Mouse (Mus musculus): ENCODE results near the gene Arhgap31. TPM values are rescaled to one million over a fixed set of nuclear protein-coding genes. Genes with fewer than 3 reads are reported as not detected.

Arhgap31 gene
- polyA plus RNA-seq, 1 experiment from 2014 or later, result 23.9 TPM

DNA sequence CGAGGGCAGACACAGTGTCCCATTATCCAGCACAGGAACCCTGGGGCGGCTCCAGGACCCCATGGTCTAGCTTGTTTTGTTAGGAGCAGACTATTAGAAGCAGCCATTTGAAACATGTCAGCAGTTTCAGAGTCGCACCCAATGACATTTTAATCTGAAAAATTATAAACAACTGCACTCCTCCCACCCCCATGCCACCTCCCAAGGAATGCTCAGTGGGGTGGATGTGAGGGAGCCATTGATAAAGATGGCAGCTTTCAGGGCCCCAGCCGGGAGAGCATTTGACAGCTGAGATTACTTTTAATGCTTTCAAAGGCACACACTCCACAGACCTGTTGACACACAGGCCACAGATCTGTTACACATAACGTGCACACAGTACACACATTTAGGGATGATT, 40.7 kb downstream of the Arhgap31 start:
- Histone ChIP-seq H3K27ac (ENCODE audit: low read length) (no peak overlapping the region), H3K27me3 (ENCODE audit: control insufficient read depth, insufficient read depth, low read depth, low read length) (no peaks in the 10 kb centered on the region), H3K4me1 (replicated peaks; ENCODE audit: control insufficient read depth, insufficient read depth, low read length) (peaks cover 11% of the 10 kb centered on the region), H3K36me3 (ENCODE audit: control insufficient read depth, insufficient read depth, low read length) (0 out of 2 replicates have a peak, but pooled peaks cover 2% of the 10 kb centered on the region), H3K4me2 (ENCODE audit: low read depth, low read length) (no peak overlapping the region), H3K9me3 (ENCODE audit: control insufficient read depth, low read length) (no peaks in the 10 kb centered on the region), H3K4me3 (ENCODE audit: low read length) (no peak overlapping the region), H3K9ac (ENCODE audit: low read length) (no peak overlapping the region)
- ATAC-seq (ENCODE audit: low read depth), result peak; percentile 52
- WGBS, result 39% methylated on average over 5 of the region's 5 CpGs

DNA sequence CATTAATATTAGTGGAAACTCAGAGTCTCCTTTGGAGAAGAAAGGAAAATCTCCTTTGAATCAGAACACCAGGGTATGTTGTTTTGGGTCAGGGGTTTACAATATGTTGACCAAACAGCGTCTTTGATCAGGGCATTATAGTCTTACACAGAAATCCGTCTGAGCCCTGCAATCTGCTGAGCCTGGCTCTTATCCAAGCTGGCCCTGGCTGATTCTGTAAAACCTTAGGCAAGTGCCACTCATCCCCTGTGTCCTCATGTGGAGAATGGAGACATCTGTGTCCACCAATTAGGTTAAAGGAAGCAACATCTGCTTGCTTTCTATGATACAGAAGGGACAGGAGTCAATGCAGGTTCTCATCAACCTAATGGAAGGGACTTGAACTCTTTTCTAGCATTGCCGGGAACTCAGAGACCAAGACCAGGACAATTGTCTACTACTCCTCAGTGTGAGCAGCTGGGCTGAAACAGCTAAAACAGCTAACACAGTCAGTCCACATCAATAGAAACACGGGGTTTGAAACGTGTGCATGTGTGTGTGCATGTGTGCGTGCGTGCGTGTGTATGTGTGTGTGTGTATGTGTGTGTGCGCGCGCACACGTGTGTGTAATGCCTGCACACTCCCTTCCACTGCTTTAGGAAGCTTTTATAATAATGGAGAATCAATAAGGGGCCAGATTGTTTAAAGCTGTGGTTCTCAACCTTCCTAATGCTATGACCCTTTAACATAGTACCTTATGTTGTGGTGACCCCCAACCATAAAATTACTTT, 42.3 kb downstream of the Arhgap31 start:
- Histone ChIP-seq H3K27me3 (ENCODE audit: control insufficient read depth, insufficient read depth, low read depth, low read length) (no peaks in the 10 kb centered on the region), H3K4me2 (ENCODE audit: low read depth, low read length) (no peak overlapping the region), H3K4me3 (ENCODE audit: low read length) (no peak overlapping the region), H3K9ac (ENCODE audit: low read length) (no peak overlapping the region), H3K27ac (ENCODE audit: low read length) (no peak overlapping the region), H3K9me3 (ENCODE audit: control insufficient read depth, low read length) (no peaks in the 10 kb centered on the region), H3K4me1 (replicated peaks; ENCODE audit: control insufficient read depth, insufficient read depth, low read length) (peaks cover 16% of the 10 kb centered on the region), H3K36me3 (ENCODE audit: control insufficient read depth, insufficient read depth, low read length) (0 out of 2 replicates have a peak, but pooled peaks cover 2% of the 10 kb centered on the region)
- WGBS, result 86% methylated on average over 12 of the region's 12 CpGs
- ATAC-seq (ENCODE audit: low read depth), result no peak

DNA sequence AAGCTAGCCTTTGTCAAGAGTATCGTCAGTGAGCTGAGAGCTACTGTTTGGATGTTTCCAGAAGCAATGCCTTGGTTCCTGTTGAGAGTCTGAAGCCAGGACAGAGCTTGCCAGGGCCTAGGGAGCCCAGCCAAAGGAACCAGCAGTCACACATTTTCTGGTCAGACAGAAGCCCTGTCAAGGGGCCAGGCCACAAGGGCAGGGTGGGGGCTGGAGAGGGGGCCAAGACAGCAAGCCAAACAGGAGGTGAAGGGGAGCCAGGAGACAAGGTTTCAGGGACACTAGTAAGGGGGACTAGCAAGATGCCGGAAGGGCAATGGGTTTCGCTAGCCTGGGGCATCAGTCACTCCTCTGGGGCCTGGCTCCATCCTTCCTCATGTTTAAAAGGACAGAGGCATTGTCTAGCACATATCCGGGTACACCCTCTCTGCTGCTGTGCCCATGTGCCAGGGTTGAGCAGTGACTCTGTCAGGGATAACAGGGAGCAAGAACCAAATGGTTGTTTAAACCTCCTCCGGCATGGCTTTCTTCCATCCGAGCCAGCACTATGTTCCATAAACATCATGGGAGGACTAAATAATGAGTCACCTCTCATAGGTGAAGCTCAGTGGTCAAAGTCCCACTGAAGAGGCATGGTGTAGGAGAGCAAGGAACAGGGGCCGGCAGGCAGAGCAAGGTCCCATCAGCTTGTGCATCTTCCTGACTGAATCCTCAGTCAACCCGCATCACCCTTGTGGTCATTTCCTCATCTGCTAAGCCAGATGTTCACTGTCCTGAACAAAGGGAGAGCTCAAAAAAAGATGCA, 44.0 kb downstream of the Arhgap31 start:
- no peak overlapping the region for H3K4me2 ChIP-seq (ENCODE audit: low read depth, low read length)
- H3K36me3 ChIP-seq (ENCODE audit: control insufficient read depth, insufficient read depth, low read length), result 0 out of 2 replicates have a peak, but pooled peaks cover 2% of the 10 kb centered on the region
- H3K27me3 ChIP-seq (ENCODE audit: control insufficient read depth, insufficient read depth, low read depth, low read length), result no peaks in the 10 kb centered on the region
- H3K27ac ChIP-seq (ENCODE audit: low read length), result no peak overlapping the region
- H3K9me3 ChIP-seq (ENCODE audit: control insufficient read depth, low read length), result no peaks in the 10 kb centered on the region
- 76% methylated on average over 8 of the region's 8 CpGs for WGBS
- 0 out of 2 replicates have a peak, but pooled peaks have one; percentile 30 for ATAC-seq (ENCODE audit: low read depth)
- H3K9ac ChIP-seq (ENCODE audit: low read length), result no peak overlapping the region
- H3K4me1 ChIP-seq (replicated peaks; ENCODE audit: control insufficient read depth, insufficient read depth, low read length), result peaks cover 16% of the 10 kb centered on the region
- H3K4me3 ChIP-seq (ENCODE audit: low read length), result no peak overlapping the region

DNA sequence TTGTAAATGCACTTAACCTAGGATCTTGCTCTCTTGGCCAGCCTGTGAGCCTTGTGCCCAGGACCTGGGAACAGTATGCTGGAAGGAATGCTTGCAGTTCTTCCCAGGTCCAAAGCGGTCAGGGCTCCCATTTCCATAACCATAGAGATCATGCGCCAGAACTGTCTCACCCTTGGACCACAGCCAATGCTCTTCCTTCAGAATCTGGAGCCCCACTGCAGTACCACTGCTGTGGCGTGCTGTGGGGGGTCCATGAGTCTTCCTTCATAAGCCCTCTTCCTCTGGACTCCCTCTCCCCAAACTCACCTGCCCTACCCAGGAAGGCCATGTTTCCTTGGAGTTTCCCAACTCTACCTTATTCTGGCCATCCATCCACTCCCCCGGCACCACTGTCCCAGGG, 46.6 kb downstream of the Arhgap31 start:
- H3K9me3 ChIP-seq (ENCODE audit: control insufficient read depth, low read length), result no peaks in the 10 kb centered on the region
- no peak overlapping the region for H3K9ac ChIP-seq (ENCODE audit: low read length)
- no peak overlapping the region for H3K4me3 ChIP-seq (ENCODE audit: low read length)
- peaks cover 12% of the 10 kb centered on the region for H3K4me1 ChIP-seq (replicated peaks; ENCODE audit: control insufficient read depth, insufficient read depth, low read length)
- H3K36me3 ChIP-seq (ENCODE audit: control insufficient read depth, insufficient read depth, low read length), result no peaks in the 10 kb centered on the region
- H3K4me2 ChIP-seq (ENCODE audit: low read depth, low read length), result no peak overlapping the region
- WGBS, result 75% methylated on average over 4 of the region's 4 CpGs
- H3K27me3 ChIP-seq (ENCODE audit: control insufficient read depth, insufficient read depth, low read depth, low read length), result no peaks in the 10 kb centered on the region
- ATAC-seq (ENCODE audit: low read depth), result no peak
- H3K27ac ChIP-seq (ENCODE audit: low read length), result no peak overlapping the region

DNA sequence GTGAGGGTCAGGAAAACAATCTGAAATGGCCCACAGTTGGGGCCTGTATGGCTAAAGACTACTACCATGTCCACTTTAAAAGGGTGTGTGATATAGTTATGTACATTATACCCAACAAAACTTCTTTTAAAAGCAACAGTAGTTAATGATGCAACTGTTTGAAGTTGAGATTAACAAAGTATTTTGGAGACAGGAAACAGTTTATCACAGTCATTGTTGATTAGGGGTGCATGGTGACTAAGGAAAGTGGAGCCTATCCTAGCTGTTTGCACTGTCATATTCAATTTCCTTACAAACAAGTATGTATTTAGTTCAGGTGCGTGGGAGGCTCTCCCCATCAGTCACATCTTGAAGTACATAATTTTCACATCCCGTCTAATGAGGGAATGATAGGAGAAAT, 47.1 kb downstream of the Arhgap31 start:
- H3K9me3 ChIP-seq (ENCODE audit: control insufficient read depth, low read length), result no peaks in the 10 kb centered on the region
- no peak overlapping the region for H3K4me2 ChIP-seq (ENCODE audit: low read depth, low read length)
- WGBS, result 84% methylated on average over 2 of the region's 2 CpGs
- no peak for ATAC-seq (ENCODE audit: low read depth)
- no peak overlapping the region for H3K4me3 ChIP-seq (ENCODE audit: low read length)
- H3K4me1 ChIP-seq (replicated peaks; ENCODE audit: control insufficient read depth, insufficient read depth, low read length), result peaks cover 12% of the 10 kb centered on the region
- H3K27ac ChIP-seq (ENCODE audit: low read length), result no peak overlapping the region
- H3K36me3 ChIP-seq (ENCODE audit: control insufficient read depth, insufficient read depth, low read length), result no peaks in the 10 kb centered on the region
- H3K9ac ChIP-seq (ENCODE audit: low read length), result no peak overlapping the region
- H3K27me3 ChIP-seq (ENCODE audit: control insufficient read depth, insufficient read depth, low read depth, low read length), result no peaks in the 10 kb centered on the region

DNA sequence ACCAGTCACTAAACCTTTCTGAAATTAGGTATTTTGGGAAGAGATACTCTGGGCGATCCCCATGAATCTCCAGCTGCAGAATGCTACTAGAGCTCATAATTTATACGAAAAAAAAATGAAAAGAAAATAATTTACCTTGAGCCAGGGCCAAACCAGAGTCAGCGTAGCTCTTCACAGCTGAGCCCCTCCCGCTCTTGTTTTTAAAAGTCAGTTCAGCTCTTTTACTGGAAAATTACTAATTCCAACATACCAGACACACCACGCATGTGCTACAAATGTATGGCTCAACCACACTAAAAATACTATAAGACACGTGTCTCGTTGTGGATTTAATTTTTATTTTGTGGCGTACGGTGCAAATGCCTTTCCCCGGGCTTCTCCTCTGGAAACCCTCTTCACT, 50.5 kb downstream of the Arhgap31 start:
- H3K27me3 ChIP-seq (ENCODE audit: control insufficient read depth, insufficient read depth, low read depth, low read length), result no peaks in the 10 kb centered on the region
- H3K27ac ChIP-seq (ENCODE audit: low read length), result no peak overlapping the region
- no peak for ATAC-seq (ENCODE audit: low read depth)
- H3K36me3 ChIP-seq (ENCODE audit: control insufficient read depth, insufficient read depth, low read length), result no peaks in the 10 kb centered on the region
- H3K4me3 ChIP-seq (ENCODE audit: low read length), result no peak overlapping the region
- H3K4me1 ChIP-seq (replicated peaks; ENCODE audit: control insufficient read depth, insufficient read depth, low read length), result peaks cover 8% of the 10 kb centered on the region; the same call in 1 of the 2 replicates
- H3K9ac ChIP-seq (ENCODE audit: low read length), result no peak overlapping the region
- H3K4me2 ChIP-seq (ENCODE audit: low read depth, low read length), result no peak overlapping the region
- 78% methylated on average over 10 of the region's 10 CpGs for WGBS
- H3K9me3 ChIP-seq (ENCODE audit: control insufficient read depth, low read length), result no peaks in the 10 kb centered on the region

DNA sequence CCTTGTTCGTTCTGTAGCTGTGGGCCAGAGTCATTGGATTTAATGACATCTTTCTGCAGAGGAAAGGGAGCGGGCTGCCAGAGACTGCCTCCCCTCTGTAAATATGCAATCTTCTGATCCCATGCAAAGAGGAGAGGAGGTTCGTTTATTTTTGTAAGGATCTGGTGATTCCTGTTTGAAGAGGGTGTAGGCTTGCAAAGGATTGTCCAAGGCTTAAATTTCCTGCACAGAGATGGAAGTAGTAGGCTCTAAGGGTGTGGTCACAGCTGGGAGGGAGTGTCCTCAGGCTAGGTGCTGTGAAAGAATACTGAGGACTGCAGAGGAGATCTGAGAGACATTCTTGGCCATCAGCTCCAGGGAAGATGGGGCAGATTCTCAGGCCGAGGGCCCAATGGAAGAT, 58.8 kb downstream of the Arhgap31 start:
- no peaks in the 10 kb centered on the region for H3K9me3 ChIP-seq (ENCODE audit: control insufficient read depth, low read length)
- peak overlapping the region; percentile 40; the same call in 1 of the 2 replicates for H3K27ac ChIP-seq (ENCODE audit: low read length)
- no peaks in the 10 kb centered on the region for H3K36me3 ChIP-seq (ENCODE audit: control insufficient read depth, insufficient read depth, low read length)
- H3K27me3 ChIP-seq (ENCODE audit: control insufficient read depth, insufficient read depth, low read depth, low read length), result no peaks in the 10 kb centered on the region
- no peak overlapping the region for H3K4me3 ChIP-seq (ENCODE audit: low read length)
- H3K4me1 ChIP-seq (replicated peaks; ENCODE audit: control insufficient read depth, insufficient read depth, low read length), result peaks cover 37% of the 10 kb centered on the region
- ATAC-seq (ENCODE audit: low read depth), result peak; percentile 39
- no peak overlapping the region for H3K9ac ChIP-seq (ENCODE audit: low read length)
- no peak overlapping the region for H3K4me2 ChIP-seq (ENCODE audit: low read depth, low read length)
- 28% methylated on average over 4 of the region's 4 CpGs for WGBS

DNA sequence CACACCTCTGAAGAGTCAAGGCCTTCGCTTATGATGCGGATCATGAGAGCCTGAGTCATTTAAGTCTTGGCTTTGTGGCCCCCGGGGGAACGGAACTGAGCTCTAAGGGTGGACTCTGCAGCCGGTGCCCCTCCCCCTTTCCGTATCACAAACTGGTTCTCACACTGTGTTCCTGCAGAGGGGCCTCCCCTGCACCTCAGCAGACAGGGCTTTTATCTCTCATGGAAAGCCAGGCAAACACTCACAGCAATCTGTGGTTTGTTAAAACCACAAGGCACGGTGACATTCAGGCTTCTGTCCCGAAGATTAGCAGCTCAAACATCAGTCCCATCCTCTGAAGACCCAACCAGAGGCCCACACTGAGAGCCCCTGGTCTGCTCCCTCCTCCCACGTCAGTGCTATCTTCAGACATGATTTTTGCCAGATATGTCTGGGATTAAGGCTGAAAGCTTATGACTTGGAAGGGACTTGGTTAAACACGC, 59.6 kb downstream of the Arhgap31 start:
- Histone ChIP-seq H3K27ac (ENCODE audit: low read length) (peak overlapping the region; percentile 40), H3K4me1 (replicated peaks; ENCODE audit: control insufficient read depth, insufficient read depth, low read length) (peaks cover 42% of the 10 kb centered on the region), H3K4me2 (ENCODE audit: low read depth, low read length) (peak overlapping the region; percentile 16; the same call in 1 of the 2 replicates), H3K9ac (ENCODE audit: low read length) (peak overlapping the region; percentile 49), H3K4me3 (ENCODE audit: low read length) (no peak overlapping the region), H3K36me3 (ENCODE audit: control insufficient read depth, insufficient read depth, low read length) (no peaks in the 10 kb centered on the region), H3K9me3 (ENCODE audit: control insufficient read depth, low read length) (no peaks in the 10 kb centered on the region), H3K27me3 (ENCODE audit: control insufficient read depth, insufficient read depth, low read depth, low read length) (no peaks in the 10 kb centered on the region)
- 9% methylated on average over 10 of the region's 10 CpGs for WGBS
- no peak for ATAC-seq (ENCODE audit: low read depth)

DNA sequence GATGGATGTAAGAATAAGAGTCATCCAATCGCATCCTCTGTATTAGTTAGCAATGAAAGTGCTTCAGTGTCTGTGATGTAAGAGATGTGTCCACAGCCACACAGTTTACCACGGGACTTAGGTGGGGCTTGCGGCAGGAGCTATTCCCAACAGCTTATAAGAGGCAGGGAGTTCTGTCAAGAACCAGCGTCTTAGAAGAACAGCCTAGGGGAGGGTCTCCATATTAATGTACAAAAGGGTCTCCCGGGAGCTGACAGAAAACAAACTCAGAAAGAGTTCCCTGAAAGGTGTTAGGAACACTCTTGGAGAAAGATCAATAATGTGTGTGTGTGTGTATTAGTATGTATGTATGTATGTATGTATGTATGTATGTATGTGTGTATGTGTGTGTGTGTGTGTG, 60.4 kb downstream of the Arhgap31 start:
- whole genome bisulfite sequencing, result 51% methylated on average over 5 of the region's 5 CpGs
- no peaks in the 10 kb centered on the region for H3K9me3 ChIP-seq (ENCODE audit: control insufficient read depth, low read length)
- no peaks in the 10 kb centered on the region for H3K27me3 ChIP-seq (ENCODE audit: control insufficient read depth, insufficient read depth, low read depth, low read length)
- H3K4me2 ChIP-seq (ENCODE audit: low read depth, low read length), result no peak overlapping the region
- no peak overlapping the region for H3K27ac ChIP-seq (ENCODE audit: low read length)
- no peak for ATAC-seq (ENCODE audit: low read depth)
- no peak overlapping the region for H3K4me3 ChIP-seq (ENCODE audit: low read length)
- H3K9ac ChIP-seq (ENCODE audit: low read length), result no peak overlapping the region
- no peaks in the 10 kb centered on the region for H3K36me3 ChIP-seq (ENCODE audit: control insufficient read depth, insufficient read depth, low read length)
- H3K4me1 ChIP-seq (replicated peaks; ENCODE audit: control insufficient read depth, insufficient read depth, low read length), result peaks cover 46% of the 10 kb centered on the region
